Mouse (Mus musculus): ENCODE data around the gene Galm. TPM values are rescaled to one million over a fixed set of nuclear protein-coding genes. Genes with fewer than 3 reads are reported as not detected.
A peak's percentile ranks its signal among the peaks of the same experiment; 100 is the strongest.

The Galm gene
- polyA plus RNA-seq, 1 experiment from 2014 or later, result 2.8 TPM

- Histone ChIP-seq H3K4me1 (ENCODE audit: control insufficient read depth, insufficient read depth, low read depth, low read length) (peaks cover 9% of the 10 kb centered on the region), H3K9ac (ENCODE audit: low read depth, low read length) (peak overlapping the region; percentile 2; the same call in 1 of the 2 replicates), H3K27me3 (replicated peaks; ENCODE audit: control insufficient read depth, insufficient read depth, low read length) (no peaks in the 10 kb centered on the region), H3K36me3 (ENCODE audit: control insufficient read depth, insufficient read depth, low read length) (no peaks in the 10 kb centered on the region), H3K4me3 (ENCODE audit: low read length) (peak overlapping the region; percentile 10; the same call in 1 of the 2 replicates), H3K27ac (ENCODE audit: low read depth, low read length) (no peak overlapping the region), H3K9me3 (ENCODE audit: control insufficient read depth, low read length) (no peaks in the 10 kb centered on the region), H3K4me2 (ENCODE audit: low read length) (peak overlapping the region; percentile 51)
- peak; percentile 94 for ATAC-seq
- 9% methylated on average over 20 of the region's 20 CpGs for WGBS
Observed at GRCm38 (mm10) chr17:80096043-80096719, 31.1 kb upstream of the Galm start.

GRCm38 (mm10) chr17:80096720-80097114 is 30.6 kb upstream of the Galm start:
- H3K9me3 ChIP-seq (ENCODE audit: control insufficient read depth, low read length), result no peaks in the 10 kb centered on the region
- no peak overlapping the region for H3K4me3 ChIP-seq (ENCODE audit: low read length)
- H3K9ac ChIP-seq (ENCODE audit: low read depth, low read length), result no peak overlapping the region
- no peak overlapping the region for H3K4me2 ChIP-seq (ENCODE audit: low read length)
- no peaks in the 10 kb centered on the region for H3K36me3 ChIP-seq (ENCODE audit: control insufficient read depth, insufficient read depth, low read length)
- 78% methylated on average over 8 of the region's 8 CpGs for WGBS
- H3K4me1 ChIP-seq (ENCODE audit: control insufficient read depth, insufficient read depth, low read depth, low read length), result peaks cover 9% of the 10 kb centered on the region
- H3K27me3 ChIP-seq (replicated peaks; ENCODE audit: control insufficient read depth, insufficient read depth, low read length), result no peaks in the 10 kb centered on the region
- no peak overlapping the region for H3K27ac ChIP-seq (ENCODE audit: low read depth, low read length)
- ATAC-seq, result no peak

- H3K27me3 ChIP-seq (replicated peaks; ENCODE audit: control insufficient read depth, insufficient read depth, low read length), result no peaks in the 10 kb centered on the region
- peak; percentile 51; the same call in 1 of the 2 replicates for ATAC-seq
- no peaks in the 10 kb centered on the region for H3K9me3 ChIP-seq (ENCODE audit: control insufficient read depth, low read length)
- no peak overlapping the region for H3K27ac ChIP-seq (ENCODE audit: low read depth, low read length)
- H3K36me3 ChIP-seq (ENCODE audit: control insufficient read depth, insufficient read depth, low read length), result no peaks in the 10 kb centered on the region
- H3K4me2 ChIP-seq (ENCODE audit: low read length), result no peak overlapping the region
- no peak overlapping the region for H3K4me3 ChIP-seq (ENCODE audit: low read length)
- H3K9ac ChIP-seq (ENCODE audit: low read depth, low read length), result no peak overlapping the region
- peaks cover 9% of the 10 kb centered on the region for H3K4me1 ChIP-seq (ENCODE audit: control insufficient read depth, insufficient read depth, low read depth, low read length)
- WGBS, result 23% methylated on average over 2 of the region's 2 CpGs
Observed at GRCm38 (mm10) chr17:80097221-80097620, 30.1 kb upstream of the Galm start.

DNA sequence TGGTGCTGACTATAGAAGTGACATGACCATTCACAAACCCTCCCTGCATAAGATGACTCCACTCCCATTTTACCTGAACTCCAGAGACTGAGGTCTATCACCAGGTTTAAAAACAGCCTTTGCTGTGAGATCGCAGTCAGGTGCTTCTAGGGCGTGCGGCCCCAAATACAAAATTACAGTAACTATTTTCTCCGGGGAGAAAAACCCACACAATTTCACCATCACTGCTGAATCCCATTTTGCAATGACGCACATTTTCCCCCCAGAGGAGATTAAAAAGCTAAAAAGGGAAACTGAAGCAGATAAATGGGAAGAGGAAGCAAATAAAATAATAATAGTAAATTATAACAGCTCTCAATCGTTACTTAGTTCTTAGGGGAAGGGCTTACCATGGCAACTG is 27.4 kb upstream of the Galm start:
- no peak for ATAC-seq
- Histone ChIP-seq H3K4me1 (ENCODE audit: control insufficient read depth, insufficient read depth, low read depth, low read length) (peaks cover 9% of the 10 kb centered on the region), H3K27ac (ENCODE audit: low read depth, low read length) (no peak overlapping the region), H3K27me3 (replicated peaks; ENCODE audit: control insufficient read depth, insufficient read depth, low read length) (no peaks in the 10 kb centered on the region), H3K36me3 (ENCODE audit: control insufficient read depth, insufficient read depth, low read length) (no peaks in the 10 kb centered on the region), H3K4me3 (ENCODE audit: low read length) (no peak overlapping the region), H3K9ac (ENCODE audit: low read depth, low read length) (no peak overlapping the region), H3K4me2 (ENCODE audit: low read length) (no peak overlapping the region), H3K9me3 (ENCODE audit: control insufficient read depth, low read length) (no peaks in the 10 kb centered on the region)
- WGBS, result 85% methylated on average over 6 of the region's 6 CpGs

- no peaks in the 10 kb centered on the region for H3K4me1 ChIP-seq (ENCODE audit: control insufficient read depth, insufficient read depth, low read depth, low read length)
- H3K27ac ChIP-seq (ENCODE audit: low read depth, low read length), result no peak overlapping the region
- no peak for ATAC-seq
- no peaks in the 10 kb centered on the region for H3K36me3 ChIP-seq (ENCODE audit: control insufficient read depth, insufficient read depth, low read length)
- H3K27me3 ChIP-seq (replicated peaks; ENCODE audit: control insufficient read depth, insufficient read depth, low read length), result no peaks in the 10 kb centered on the region
- no peaks in the 10 kb centered on the region for H3K9me3 ChIP-seq (ENCODE audit: control insufficient read depth, low read length)
- WGBS, result 86% methylated on average over 10 of the region's 10 CpGs
- H3K9ac ChIP-seq (ENCODE audit: low read depth, low read length), result no peak overlapping the region
- no peak overlapping the region for H3K4me3 ChIP-seq (ENCODE audit: low read length)
- no peak overlapping the region for H3K4me2 ChIP-seq (ENCODE audit: low read length)
Observed at GRCm38 (mm10) chr17:80105348-80105978, 21.8 kb upstream of the Galm start.

DNA sequence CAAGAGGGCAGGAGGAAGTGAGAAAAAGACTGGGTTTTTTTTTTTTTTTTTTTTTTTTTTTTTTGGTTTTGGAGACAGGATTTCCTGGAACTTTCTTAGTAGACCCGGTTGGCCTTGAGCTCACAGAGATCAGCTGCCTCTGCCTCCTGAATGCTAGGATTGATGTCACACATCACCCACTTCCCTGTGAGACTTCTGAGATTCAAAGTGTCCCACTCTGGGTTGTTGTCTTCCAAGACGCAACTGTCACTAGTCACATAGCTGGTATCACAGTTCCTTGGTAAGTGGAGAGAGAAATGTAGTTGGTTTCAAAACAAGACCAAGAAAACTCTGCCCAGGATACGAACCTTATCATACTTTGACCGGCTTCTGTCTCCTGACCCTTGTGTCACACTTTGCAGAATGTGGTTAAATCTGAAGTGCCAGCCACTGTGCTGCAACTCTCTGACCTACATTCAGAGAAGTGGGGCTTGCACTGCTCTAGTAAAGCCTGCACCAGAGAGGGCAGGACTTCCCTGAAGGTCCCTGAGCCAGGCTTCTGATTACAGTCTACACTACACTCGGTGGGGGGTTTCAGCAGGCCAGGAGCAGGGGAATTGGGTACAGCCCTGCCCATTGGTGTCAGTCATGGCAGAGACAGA is 14.5 kb upstream of the Galm start:
- no peaks in the 10 kb centered on the region for H3K4me1 ChIP-seq (ENCODE audit: control insufficient read depth, insufficient read depth, low read depth, low read length)
- no peak for ATAC-seq
- H3K9me3 ChIP-seq (ENCODE audit: control insufficient read depth, low read length), result no peaks in the 10 kb centered on the region
- 77% methylated on average over 5 of the region's 5 CpGs for WGBS
- H3K4me3 ChIP-seq (ENCODE audit: low read length), result no peak overlapping the region
- no peaks in the 10 kb centered on the region for H3K27me3 ChIP-seq (replicated peaks; ENCODE audit: control insufficient read depth, insufficient read depth, low read length)
- no peaks in the 10 kb centered on the region for H3K36me3 ChIP-seq (ENCODE audit: control insufficient read depth, insufficient read depth, low read length)
- no peak overlapping the region for H3K27ac ChIP-seq (ENCODE audit: low read depth, low read length)
- no peak overlapping the region for H3K9ac ChIP-seq (ENCODE audit: low read depth, low read length)
- H3K4me2 ChIP-seq (ENCODE audit: low read length), result no peak overlapping the region

DNA sequence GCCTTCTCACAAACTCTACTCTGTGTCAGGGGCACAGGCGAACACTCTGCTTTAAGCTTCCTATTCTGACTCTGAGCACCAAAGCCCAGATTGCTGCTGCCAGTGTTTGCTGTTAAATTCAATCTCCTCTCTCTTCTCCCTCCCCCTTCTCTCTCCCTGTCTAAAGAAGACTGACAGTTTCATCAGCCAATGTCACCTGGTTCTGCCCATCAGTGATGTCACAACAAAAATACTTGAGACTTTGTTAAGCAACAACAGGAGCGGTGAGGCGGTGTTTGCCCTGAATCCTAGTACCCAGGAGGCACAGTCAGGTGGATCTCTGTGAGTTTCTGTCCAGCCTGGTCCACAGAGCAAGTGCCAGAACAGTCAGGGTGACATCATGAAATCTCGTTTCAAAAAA is 13.8 kb upstream of the Galm start:
- no peak for ATAC-seq
- no peak overlapping the region for H3K27ac ChIP-seq (ENCODE audit: low read depth, low read length)
- no peak overlapping the region for H3K4me2 ChIP-seq (ENCODE audit: low read length)
- no peaks in the 10 kb centered on the region for H3K9me3 ChIP-seq (ENCODE audit: control insufficient read depth, low read length)
- no peaks in the 10 kb centered on the region for H3K36me3 ChIP-seq (ENCODE audit: control insufficient read depth, insufficient read depth, low read length)
- H3K4me1 ChIP-seq (ENCODE audit: control insufficient read depth, insufficient read depth, low read depth, low read length), result no peaks in the 10 kb centered on the region
- 87% methylated on average over 4 of the region's 4 CpGs for WGBS
- no peak overlapping the region for H3K9ac ChIP-seq (ENCODE audit: low read depth, low read length)
- H3K4me3 ChIP-seq (ENCODE audit: low read length), result no peak overlapping the region
- H3K27me3 ChIP-seq (replicated peaks; ENCODE audit: control insufficient read depth, insufficient read depth, low read length), result no peaks in the 10 kb centered on the region

- ATAC-seq, result no peak
- Histone ChIP-seq H3K9ac (ENCODE audit: low read depth, low read length) (no peak overlapping the region), H3K27ac (ENCODE audit: low read depth, low read length) (no peak overlapping the region), H3K4me1 (ENCODE audit: control insufficient read depth, insufficient read depth, low read depth, low read length) (no peaks in the 10 kb centered on the region), H3K36me3 (ENCODE audit: control insufficient read depth, insufficient read depth, low read length) (no peaks in the 10 kb centered on the region), H3K4me3 (ENCODE audit: low read length) (no peak overlapping the region), H3K9me3 (ENCODE audit: control insufficient read depth, low read length) (no peaks in the 10 kb centered on the region), H3K27me3 (replicated peaks; ENCODE audit: control insufficient read depth, insufficient read depth, low read length) (no peaks in the 10 kb centered on the region), H3K4me2 (ENCODE audit: low read length) (no peak overlapping the region)
- 82% methylated on average over 3 of the region's 3 CpGs for WGBS
Observed at GRCm38 (mm10) chr17:80120396-80120795, 6.9 kb upstream of the Galm start.

DNA sequence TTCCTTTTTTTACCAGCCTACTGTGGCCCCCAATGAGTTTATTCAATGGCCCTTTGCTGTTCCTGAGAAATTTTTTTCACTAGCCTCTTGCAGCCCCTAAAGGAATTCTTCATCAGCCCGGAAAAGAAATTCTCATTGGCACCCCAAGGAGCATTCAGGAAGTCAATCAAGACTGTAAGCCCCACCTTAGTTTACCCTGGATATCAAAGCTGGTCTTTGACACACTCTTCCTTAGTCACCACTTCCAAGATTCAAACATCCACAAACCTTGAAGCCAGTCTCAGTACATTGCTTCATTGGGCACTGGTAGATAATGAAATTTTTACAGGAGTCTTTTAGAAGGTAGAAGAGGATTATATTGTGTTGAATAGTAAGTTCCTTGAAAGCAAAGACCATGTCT is 5.4 kb upstream of the Galm start:
- Histone ChIP-seq H3K4me1 (ENCODE audit: control insufficient read depth, insufficient read depth, low read depth, low read length) (no peaks in the 10 kb centered on the region), H3K27ac (ENCODE audit: low read depth, low read length) (no peak overlapping the region), H3K9ac (ENCODE audit: low read depth, low read length) (no peak overlapping the region), H3K4me3 (ENCODE audit: low read length) (no peak overlapping the region), H3K4me2 (ENCODE audit: low read length) (no peak overlapping the region), H3K9me3 (ENCODE audit: control insufficient read depth, low read length) (no peaks in the 10 kb centered on the region), H3K27me3 (replicated peaks; ENCODE audit: control insufficient read depth, insufficient read depth, low read length) (no peaks in the 10 kb centered on the region), H3K36me3 (ENCODE audit: control insufficient read depth, insufficient read depth, low read length) (no peaks in the 10 kb centered on the region)
- ATAC-seq, result no peak
- 71% methylated on average over 1 of the region's 1 CpGs for WGBS

Data from hindbrain, embryonic 16.5 days (tissue).